Mouse (Mus musculus) midbrain, embryonic 13.5 days (tissue): ENCODE measurements around the gene Ttc30b. TPM values are rescaled to one million over a fixed set of nuclear protein-coding genes. Genes with fewer than 3 reads are reported as not detected.
A peak's percentile ranks its signal among the peaks of the same experiment; 100 is the strongest.
"Not testable (repeated sequence)": the region's sequence is repeated elsewhere in the genome, so short reads cannot be mapped to it uniquely, and the experiment has no call there.

Experiments used
- ATAC-seq: fragments of 200-750 bp; cut with Nextera tagmentation; 2 replicates; pipeline ENCODE4 v1.8.0; 2017; ENCODE audit warnings: mild to moderate bottlenecking, moderate TSS enrichment, moderate library complexity
- H3K27ac ChIP-seq: fragments of 300-500 bp; sonication (generic); 2 replicates; pipeline ENCODE4 v1.5.1; 2015; ENCODE audit warnings: inconsistent platforms, mild to moderate bottlenecking, moderate library complexity
- H3K27me3 ChIP-seq: fragments of 300-500 bp; sonication (generic); 2 replicates; pipeline ENCODE4 v1.6.1; 2015; ENCODE audit warnings: mild to moderate bottlenecking, inconsistent platforms
- H3K36me3 ChIP-seq: fragments of 300-500 bp; sonication (generic); 2 replicates; pipeline ENCODE4 v1.6.1; 2015; ENCODE audit warnings: mild to moderate bottlenecking, inconsistent platforms
- H3K4me1 ChIP-seq: fragments of 300-500 bp; sonication (generic); replicated peaks from 2 replicates; pipeline ENCODE4 v1.6.1; 2015; ENCODE audit warnings: inconsistent platforms
- H3K4me2 ChIP-seq: fragments of 300-500 bp; sonication (generic); replicated peaks from 2 replicates; pipeline ENCODE4 v1.6.1; 2015; ENCODE audit warnings: moderate library complexity, mild to moderate bottlenecking, inconsistent platforms
- H3K4me3 ChIP-seq: fragments of 300-500 bp; sonication (generic); replicated peaks from 2 replicates; pipeline ENCODE4 v1.5.1; 2015; ENCODE audit warnings: mild to moderate bottlenecking, inconsistent platforms
- H3K9ac ChIP-seq: fragments of 300-500 bp; sonication (generic); replicated peaks from 2 replicates; pipeline ENCODE4 v1.6.1; 2015; ENCODE audit warnings: mild to moderate bottlenecking, inconsistent platforms
- H3K9me3 ChIP-seq: fragments of 300-500 bp; sonication (generic); 2 replicates; pipeline ENCODE4 v1.6.1; 2016; ENCODE audit warnings: mild to moderate bottlenecking, inconsistent platforms
- WGBS: fragments of 180-500 bp; shearing (Covaris S2); methylation state at CpG from one replicate; pipeline ENCODE4 v1.1.7; 2015; 5-methylcytosine and 5-hydroxymethylcytosine counted together
- polyA plus RNA-seq: library from polyadenylated mRNA; unstranded; fragments of >200 nt; fragmentation: Nextera tagmentation; extraction: Ambion mirVana; gene quantifications from 2 replicates; pipeline ENCODE4 v1.2.1, GENCODE M21; 2015

Ttc30b gene
- polyA plus RNA-seq, 1 experiment from 2014 or later, result 15.7 TPM

DNA sequence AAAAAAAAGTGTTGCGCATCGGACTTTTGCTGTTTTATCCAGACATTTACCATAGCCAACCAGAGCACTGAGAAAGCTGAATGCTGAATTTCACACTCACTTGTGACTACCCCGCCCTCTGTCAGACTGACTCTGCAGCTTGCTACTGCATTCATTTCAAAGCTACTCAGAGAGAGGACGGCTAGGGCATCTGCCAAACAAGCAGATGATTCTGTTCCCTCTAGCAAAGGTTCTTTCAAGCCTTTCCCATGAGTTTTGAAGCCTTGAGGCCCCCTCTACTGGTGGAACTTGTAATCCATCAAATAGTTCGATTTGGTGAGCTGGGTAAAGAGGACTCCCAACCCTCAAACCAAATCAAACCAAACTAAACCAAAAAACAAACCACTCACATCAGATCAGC lies 26.6 kb upstream of the Ttc30b start:
- no peaks in the 10 kb centered on the region for H3K9me3 ChIP-seq
- peak; percentile 66 for ATAC-seq
- no peaks in the 10 kb centered on the region for H3K36me3 ChIP-seq
- no peak overlapping the region for H3K4me3 ChIP-seq
- H3K9ac ChIP-seq, result no peak overlapping the region
- no peaks in the 10 kb centered on the region for H3K27me3 ChIP-seq
- H3K4me1 ChIP-seq, result peaks cover 31% of the 10 kb centered on the region
- H3K4me2 ChIP-seq, result peak overlapping the region; percentile 19
- 26% methylated on average over 5 of the region's 5 CpGs for WGBS
- 0 out of 2 replicates have a peak overlapping the region, but pooled peaks have one; percentile 17 for H3K27ac ChIP-seq

- no peaks in the 10 kb centered on the region for H3K9me3 ChIP-seq
- H3K9ac ChIP-seq, result no peak overlapping the region
- H3K36me3 ChIP-seq, result no peaks in the 10 kb centered on the region
- ATAC-seq, result peak; percentile 63
- no peaks in the 10 kb centered on the region for H3K27me3 ChIP-seq
- 13% methylated on average over 14 of the region's 14 CpGs for WGBS
- H3K4me1 ChIP-seq, result peaks cover 36% of the 10 kb centered on the region
- no peak overlapping the region for H3K27ac ChIP-seq
- no peak overlapping the region for H3K4me3 ChIP-seq
- peak overlapping the region; percentile 19 for H3K4me2 ChIP-seq
Observed at GRCm38 (mm10) chr2:75964512-75964911, 26.1 kb upstream of the Ttc30b start.

DNA sequence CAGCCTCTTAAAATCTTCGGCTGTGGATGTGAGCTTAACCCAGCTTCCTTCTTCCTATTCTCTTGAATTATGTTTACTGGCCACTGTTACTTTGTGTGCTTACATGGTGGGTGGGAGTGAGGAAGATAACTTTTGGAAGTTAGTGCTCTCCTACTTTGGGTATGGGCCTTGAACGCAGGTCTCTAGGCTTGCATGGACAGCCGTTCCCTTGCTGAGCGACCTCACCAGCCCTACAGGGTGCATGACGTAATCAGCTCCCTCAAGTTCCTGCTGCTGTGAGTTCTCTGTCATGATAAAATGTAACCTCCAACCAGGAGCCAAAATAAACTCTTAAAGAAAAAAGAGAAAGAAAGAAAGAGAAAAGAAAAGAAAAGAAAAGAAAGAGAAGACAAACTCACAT lies 25.7 kb upstream of the Ttc30b start:
- H3K4me1 ChIP-seq, result peaks cover 41% of the 10 kb centered on the region
- no peaks in the 10 kb centered on the region for H3K9me3 ChIP-seq
- no peaks in the 10 kb centered on the region for H3K27me3 ChIP-seq
- no peaks in the 10 kb centered on the region for H3K36me3 ChIP-seq
- peak overlapping the region; percentile 19 for H3K4me2 ChIP-seq
- no peak overlapping the region for H3K9ac ChIP-seq
- H3K27ac ChIP-seq, result no peak overlapping the region
- no peak for ATAC-seq
- WGBS, result 78% methylated on average over 5 of the region's 5 CpGs
- no peak overlapping the region for H3K4me3 ChIP-seq

- Histone ChIP-seq H3K4me2 (no peak overlapping the region), H3K4me1 (peaks cover 48% of the 10 kb centered on the region), H3K9me3 (no peaks in the 10 kb centered on the region), H3K4me3 (no peak overlapping the region), H3K36me3 (no peaks in the 10 kb centered on the region), H3K27ac (no peak overlapping the region), H3K27me3 (0 out of 2 replicates have a peak, but pooled peaks cover 3% of the 10 kb centered on the region), H3K9ac (no peak overlapping the region)
- ATAC-seq, result 0 out of 2 replicates have a peak, but pooled peaks have one; percentile 24
- WGBS, result 34% methylated on average over 10 of the region's 10 CpGs
Observed at GRCm38 (mm10) chr2:75963211-75963840, 24.9 kb upstream of the Ttc30b start.

GRCm38 (mm10) chr2:75960366-75961330 lies 22.3 kb upstream of the Ttc30b start:
- H3K4me3 ChIP-seq, result peak overlapping the region; percentile 13; the same call in 1 of the 2 replicates
- 0 out of 2 replicates have a peak, but pooled peaks cover 3% of the 10 kb centered on the region for H3K27me3 ChIP-seq
- H3K36me3 ChIP-seq, result no peaks in the 10 kb centered on the region
- peaks cover 49% of the 10 kb centered on the region for H3K4me1 ChIP-seq
- 49% methylated on average over 15 of the region's 15 CpGs for WGBS
- peak overlapping the region; percentile 43 for H3K4me2 ChIP-seq
- no peaks in the 10 kb centered on the region for H3K9me3 ChIP-seq
- peak overlapping the region; percentile 45; the same call in 1 of the 2 replicates for H3K27ac ChIP-seq
- H3K9ac ChIP-seq, result no peak overlapping the region
- no peak for ATAC-seq

DNA sequence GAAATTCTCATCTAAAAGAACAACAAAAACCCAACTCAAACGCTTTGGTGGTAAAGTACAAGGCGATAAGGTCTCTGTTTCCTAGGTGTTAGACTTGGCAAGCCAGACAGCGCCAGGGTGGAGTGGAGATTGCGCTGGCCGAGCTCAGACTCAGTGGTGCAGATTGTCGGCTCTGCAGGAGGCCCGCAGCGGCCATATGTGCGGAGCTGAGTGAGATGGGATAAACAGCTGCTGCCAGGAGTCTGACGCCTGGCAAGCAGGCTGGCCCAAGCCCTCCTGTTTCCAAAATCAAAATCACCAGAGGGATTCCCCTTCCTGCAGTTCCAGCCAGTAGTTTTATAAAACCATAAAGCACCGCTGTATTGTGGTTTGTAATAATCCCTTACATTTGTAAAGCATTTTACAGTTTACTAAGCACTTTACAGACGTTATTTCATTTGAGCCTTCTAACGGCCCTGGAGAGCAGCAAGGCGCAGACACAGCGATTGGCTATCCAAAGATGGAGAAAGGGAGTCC lies 21.5 kb upstream of the Ttc30b start:
- H3K4me2 ChIP-seq, result peak overlapping the region; percentile 43
- peak overlapping the region; percentile 13; the same call in 1 of the 2 replicates for H3K4me3 ChIP-seq
- H3K9me3 ChIP-seq, result no peaks in the 10 kb centered on the region
- peak; percentile 70 for ATAC-seq
- peaks cover 48% of the 10 kb centered on the region for H3K4me1 ChIP-seq
- H3K27ac ChIP-seq, result peak overlapping the region; percentile 45; the same call in 1 of the 2 replicates
- no peaks in the 10 kb centered on the region for H3K36me3 ChIP-seq
- 8% methylated on average over 15 of the region's 15 CpGs for WGBS
- H3K27me3 ChIP-seq, result 0 out of 2 replicates have a peak, but pooled peaks cover 3% of the 10 kb centered on the region
- no peak overlapping the region; the same call in 1 of the 2 replicates for H3K9ac ChIP-seq

DNA sequence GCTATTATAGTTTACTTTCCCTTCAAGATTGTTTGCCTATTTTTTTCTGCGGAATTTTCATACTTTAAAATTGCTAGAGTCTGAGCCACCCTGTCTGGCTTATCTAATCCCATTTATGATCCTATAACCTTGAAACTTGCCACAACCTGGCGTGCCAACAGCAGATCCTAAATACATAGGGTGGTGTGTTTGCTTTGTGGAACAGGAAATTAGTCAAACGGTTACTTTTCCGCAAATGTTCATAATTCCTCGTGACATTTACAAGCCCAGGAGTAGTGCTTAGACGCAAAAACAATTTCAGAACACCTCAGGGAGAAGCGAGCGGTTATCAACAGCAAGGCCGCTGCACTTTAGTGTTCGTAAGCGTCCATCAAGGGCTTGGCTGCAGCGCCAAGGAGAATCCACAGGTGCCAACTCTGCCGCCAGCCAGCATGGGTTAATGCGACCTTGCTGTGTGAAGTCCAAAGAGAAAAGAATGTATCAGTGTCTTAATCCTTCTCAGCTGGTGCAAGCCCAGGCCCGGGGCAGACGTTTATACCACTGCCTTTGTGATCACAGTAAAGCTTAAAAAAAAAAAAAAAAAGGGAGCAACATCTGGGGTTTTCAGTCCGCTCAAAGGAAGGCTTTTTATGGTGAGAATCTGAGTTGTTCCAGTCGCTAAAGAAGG lies 20.9 kb upstream of the Ttc30b start:
- H3K4me1 ChIP-seq, result peaks cover 42% of the 10 kb centered on the region
- H3K9ac ChIP-seq, result no peak overlapping the region; the same call in 1 of the 2 replicates
- no peaks in the 10 kb centered on the region for H3K36me3 ChIP-seq
- peak overlapping the region; percentile 43 for H3K4me2 ChIP-seq
- 0 out of 2 replicates have a peak, but pooled peaks cover 3% of the 10 kb centered on the region for H3K27me3 ChIP-seq
- peak overlapping the region; percentile 13; the same call in 1 of the 2 replicates for H3K4me3 ChIP-seq
- H3K9me3 ChIP-seq, result no peaks in the 10 kb centered on the region
- H3K27ac ChIP-seq, result peak overlapping the region; percentile 45; the same call in 1 of the 2 replicates
- WGBS, result 21% methylated on average over 18 of the region's 18 CpGs
- ATAC-seq, result peak; percentile 70

DNA sequence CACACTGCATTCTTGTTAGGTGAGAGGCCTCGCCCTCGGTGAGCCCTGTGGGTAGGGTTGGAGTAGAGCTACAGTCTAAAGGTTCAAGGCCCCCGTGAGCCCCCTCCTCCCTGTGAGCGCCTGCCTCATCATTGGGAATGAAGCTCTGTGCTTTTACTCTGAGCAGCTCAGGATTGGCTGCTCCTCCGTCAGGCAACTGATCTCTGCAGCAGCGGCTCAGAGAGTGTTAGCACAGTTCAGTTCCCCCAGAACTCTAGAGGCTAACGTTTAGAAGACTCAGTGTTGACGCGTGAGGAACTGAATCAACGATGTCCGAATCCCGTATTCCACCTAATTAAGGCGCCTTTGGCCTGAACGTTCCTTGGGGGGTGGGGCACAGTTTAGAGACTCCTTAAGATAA lies 17.3 kb upstream of the Ttc30b start:
- H3K4me3 ChIP-seq, result no peak overlapping the region
- H3K27me3 ChIP-seq, result 0 out of 2 replicates have a peak, but pooled peaks cover 3% of the 10 kb centered on the region
- H3K4me1 ChIP-seq, result peaks cover 25% of the 10 kb centered on the region
- WGBS, result 53% methylated on average over 14 of the region's 14 CpGs
- no peak for ATAC-seq
- no peaks in the 10 kb centered on the region for H3K36me3 ChIP-seq
- no peaks in the 10 kb centered on the region for H3K9me3 ChIP-seq
- H3K27ac ChIP-seq, result no peak overlapping the region
- H3K9ac ChIP-seq, result no peak overlapping the region
- no peak overlapping the region for H3K4me2 ChIP-seq

DNA sequence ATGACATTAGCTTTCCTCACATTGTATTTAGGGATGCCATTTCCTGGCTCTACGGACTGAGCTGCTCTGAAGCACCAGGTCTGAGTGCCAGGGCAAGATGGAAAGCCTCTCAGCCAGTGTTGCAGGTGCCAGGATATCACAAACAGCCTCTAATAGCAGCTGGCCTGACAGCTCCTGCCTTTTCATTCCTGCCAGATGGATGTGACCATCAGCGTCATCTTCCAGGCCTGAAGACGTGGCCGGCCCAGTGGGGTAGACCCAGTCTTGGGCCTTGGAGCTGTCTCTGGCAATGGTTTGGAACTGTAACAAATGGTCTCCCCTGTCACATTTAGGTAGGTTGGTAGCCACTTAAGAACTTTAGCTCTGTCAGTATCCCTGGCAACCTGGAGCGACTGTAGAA lies 14.9 kb upstream of the Ttc30b start:
- no peaks in the 10 kb centered on the region for H3K27me3 ChIP-seq
- no peak overlapping the region for H3K27ac ChIP-seq
- H3K36me3 ChIP-seq, result no peaks in the 10 kb centered on the region
- WGBS, result 96% methylated on average over 5 of the region's 5 CpGs
- H3K4me1 ChIP-seq, result 0 out of 2 replicates have a peak, but pooled peaks cover under 1% of the 10 kb centered on the region
- H3K4me3 ChIP-seq, result no peak overlapping the region
- H3K9ac ChIP-seq, result no peak overlapping the region
- ATAC-seq, result no peak
- H3K4me2 ChIP-seq, result no peak overlapping the region
- H3K9me3 ChIP-seq, result no peaks in the 10 kb centered on the region

DNA sequence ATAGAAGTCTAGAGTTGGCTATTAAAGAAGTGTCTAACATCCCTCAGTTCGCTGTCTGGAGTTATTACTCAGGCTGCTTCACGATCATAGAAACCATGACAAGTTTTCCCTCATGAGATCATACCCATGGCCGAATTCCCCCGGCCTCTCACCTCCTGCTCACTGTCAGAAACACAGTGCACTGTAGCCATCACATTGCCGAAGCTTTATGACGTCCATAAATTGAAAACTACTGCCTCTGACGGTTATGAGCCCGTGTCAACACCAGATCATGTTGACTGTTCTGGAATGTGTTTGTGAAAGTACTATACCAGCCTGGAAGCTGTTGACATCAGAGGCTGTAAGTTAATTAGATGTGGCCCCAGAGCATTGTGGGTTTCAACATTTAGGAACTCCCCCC lies 12.3 kb upstream of the Ttc30b start:
- Histone ChIP-seq H3K27me3 (no peaks in the 10 kb centered on the region), H3K4me2 (no peak overlapping the region), H3K4me1 (no peaks in the 10 kb centered on the region), H3K27ac (no peak overlapping the region), H3K36me3 (no peaks in the 10 kb centered on the region), H3K4me3 (no peak overlapping the region), H3K9ac (no peak overlapping the region), H3K9me3 (no peaks in the 10 kb centered on the region)
- 90% methylated on average over 8 of the region's 8 CpGs for WGBS
- ATAC-seq, result no peak

- peak; percentile 67 for ATAC-seq
- Histone ChIP-seq H3K9ac (peak overlapping the region; percentile 64), H3K4me2 (peak overlapping the region; percentile 58), H3K4me3 (peak overlapping the region; percentile 55)
- H3K36me3 ChIP-seq, H3K4me1 ChIP-seq, H3K27ac ChIP-seq, H3K27me3 ChIP-seq, H3K9me3 ChIP-seq: not testable (repeated sequence)
- WGBS, result 71% methylated on average over 17 of the region's 17 CpGs
Observed at GRCm38 (mm10) chr2:75937520-75938116, 767 bp downstream of the Ttc30b start.
